11 mouse cellular contexts compared by ENCODE assay signal in the genomic region with DNA sequence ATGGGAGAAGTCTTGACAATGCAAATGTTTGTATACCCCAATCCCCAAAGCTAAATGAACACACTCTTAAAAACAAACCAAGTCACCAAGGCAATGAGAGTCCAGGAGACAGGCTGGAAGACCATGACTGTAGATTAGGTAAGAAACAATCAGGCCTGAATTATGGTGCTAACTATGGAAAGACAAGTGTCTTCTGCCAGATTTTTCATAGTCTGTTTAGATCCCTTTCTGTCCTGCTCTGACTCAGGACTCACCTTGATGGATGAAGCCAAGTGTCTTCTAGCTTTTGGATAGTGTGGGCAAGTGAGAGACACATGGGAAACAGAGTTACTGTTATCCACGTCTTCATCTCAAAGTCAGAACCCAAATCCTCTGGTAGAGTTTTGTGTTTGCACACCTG. TPM values are rescaled to one million over a fixed set of nuclear protein-coding genes. Genes with fewer than 3 reads are reported as not detected.
DNase-seq lines count a peak whose midpoint lies in the region; ATAC-seq and TF ChIP-seq lines count a peak whose summit lies in the region.
"Had no signal": no experiment of that assay in that cellular context is flagged by ENCODE, and none has a peak within 500 bp of the region (broad histone marks: within the 10 kb centered on the region; RNA-seq: fewer than 3 reads in every experiment).

No protein-coding gene starts in this region.

- no peak for TF ChIP-seq CTCF in heart, postnatal 0 days (IDR thresholded peaks at IDR 0.05; ENCODE audit: low read depth)
- no peak for TF ChIP-seq CTCF in cortical plate, adult 2 months (IDR thresholded peaks at IDR 0.05; ENCODE audit: extremely low read depth, insufficient read depth, low read length)

- no peak overlapping the region for H3K9ac ChIP-seq in heart, postnatal 0 days (replicated peaks; ENCODE audit: low read depth, low read length)
- no peak overlapping the region for H3K9ac ChIP-seq in forebrain, embryonic 13.5 days
- H3K9ac ChIP-seq in limb, embryonic 15.5 days, result no peak overlapping the region

- peak overlapping the region; percentile 85; the same call in 1 of the 2 replicates for H3K4me2 ChIP-seq in heart, postnatal 0 days (ENCODE audit: low read depth, low read length)
- peak overlapping the region; percentile 83; the same call in 1 of the 2 replicates for H3K4me2 ChIP-seq in forebrain, embryonic 13.5 days
- 0 out of 2 replicates have a peak overlapping the region, but pooled peaks have one; percentile 95 for H3K4me2 ChIP-seq in limb, embryonic 15.5 days

- no peaks in the 10 kb centered on the region for H3K27me3 ChIP-seq in heart, postnatal 0 days (ENCODE audit: control insufficient read depth, insufficient read depth, low read length)
- 0 out of 2 replicates have a peak, but pooled peaks cover 4% of the 10 kb centered on the region for H3K27me3 ChIP-seq in forebrain, embryonic 13.5 days
- peaks cover 7% of the 10 kb centered on the region; the same call in 1 of the 2 replicates for H3K27me3 ChIP-seq in limb, embryonic 15.5 days

- no peaks in the 10 kb centered on the region for H3K9me3 ChIP-seq in heart, postnatal 0 days (replicated peaks; ENCODE audit: control insufficient read depth, low read length)
- no peaks in the 10 kb centered on the region for H3K9me3 ChIP-seq in forebrain, embryonic 13.5 days (replicated peaks)
- no peaks in the 10 kb centered on the region for H3K9me3 ChIP-seq in limb, embryonic 15.5 days

- ATAC-seq in heart, postnatal 0 days (ENCODE audit: insufficient read depth, low read depth), result no peak
- no peak for ATAC-seq in forebrain, embryonic 13.5 days
- ATAC-seq in limb, embryonic 15.5 days (ENCODE audit: insufficient number of reproducible peaks, low FRiP score, low TSS enrichment, low read depth), result no peak
- ATAC-seq: activated CD4-positive, CD25-positive, alpha-beta regulatory T cell, adult 4 months had no signal

- no peaks in the 10 kb centered on the region for H3K36me3 ChIP-seq in heart, postnatal 0 days (replicated peaks; ENCODE audit: control insufficient read depth, insufficient read depth, low read length)
- no peaks in the 10 kb centered on the region for H3K36me3 ChIP-seq in forebrain, embryonic 13.5 days (ENCODE audit: poor library complexity, severe bottlenecking)
- H3K36me3 ChIP-seq in limb, embryonic 15.5 days, result no peaks in the 10 kb centered on the region

- H3K4me3 ChIP-seq in heart, postnatal 0 days (ENCODE audit: low read depth, low read length), result no peak overlapping the region
- H3K4me3 ChIP-seq in cortical plate, adult 2 months (ENCODE audit: insufficient read depth, low read length), result peak overlapping the region; percentile 55; the same call in 1 of the 2 replicates
- peak overlapping the region; percentile 75 for H3K4me3 ChIP-seq in forebrain, embryonic 13.5 days
- no peak overlapping the region for H3K4me3 ChIP-seq in limb, embryonic 15.5 days

- no peaks in the 10 kb centered on the region for H3K4me1 ChIP-seq in heart, postnatal 0 days (ENCODE audit: control insufficient read depth, insufficient read depth)
- no peaks in the 10 kb centered on the region for H3K4me1 ChIP-seq in cortical plate, adult 2 months (ENCODE audit: control insufficient read depth, insufficient read depth, low read length)
- H3K4me1 ChIP-seq in forebrain, embryonic 13.5 days, result peaks cover 11% of the 10 kb centered on the region
- peaks cover 12% of the 10 kb centered on the region for H3K4me1 ChIP-seq in limb, embryonic 15.5 days

- no peak overlapping the region for H3K27ac ChIP-seq in heart, postnatal 0 days (ENCODE audit: low read depth)
- H3K27ac ChIP-seq in cortical plate, adult 2 months (ENCODE audit: insufficient read depth, low read length), result no peak overlapping the region
- H3K27ac ChIP-seq in forebrain, embryonic 13.5 days, result no peak overlapping the region
- H3K27ac ChIP-seq in limb, embryonic 15.5 days, result no peak overlapping the region

- WGBS in heart, postnatal 0 days, result 68% methylated on average over 1 of the region's 1 CpGs
- 89% methylated on average over 1 of the region's 1 CpGs for WGBS in forebrain, embryonic 13.5 days
- 73% methylated on average over 1 of the region's 1 CpGs for WGBS in limb, embryonic 15.5 days

- TF ChIP-seq POLR2A in cortical plate, adult 2 months (IDR thresholded peaks at IDR 0.05; ENCODE audit: extremely low read depth, insufficient read depth, low read length), result no peak

- DNase-seq in heart, postnatal 0 days (ENCODE audit: low spot score), result no peak
- DNase-seq in heart, adult 8-10 months (ENCODE audit: low spot score), result no peak
- no peak for DNase-seq in thymus, postnatal 36 days
- DNase-seq in layer of hippocampus, postnatal 25 days (ENCODE audit: extremely low spot score in 1 of 2, low spot score in 1 of 2), result no peak
- DNase-seq in frontal cortex, postnatal 10 days (ENCODE audit: low spot score in 2 of 2), result no peak

- no peak for TF ChIP-seq EP300 in heart, postnatal 0 days (IDR thresholded peaks at IDR 0.05; ENCODE audit: low read depth)

RNA-seq across cellular contexts. Expression of a gene that starts 0.6 kb away (rescaled TPM):
- total RNA-seq in heart, postnatal 0 days (2014; rRNA removed; ENCODE audit: low replicate concordance), result 16.1 and 19.7 TPM in 2 replicates
- polyA plus RNA-seq in heart, postnatal 0 days (2015; fragmentation: Nextera tagmentation; extraction: Ambion mirVana), result 11.3 and 12.0 TPM in 2 replicates
- total RNA-seq in heart, adult 8-10 months (2022), result 1 to 10 TPM; 2.8 to 4.0 (median 3.2) TPM
- polyA plus RNA-seq in cortical plate, adult 2 months (2012; rRNA removed), result 17.0 and 18.0 TPM in 2 replicates
- 8.1 and 8.5 TPM in 2 replicates for polyA plus RNA-seq in forebrain, embryonic 13.5 days (2015; fragmentation: Nextera tagmentation; extraction: Ambion mirVana)
- 2.6 and 3.1 TPM in 2 replicates for polyA plus RNA-seq in limb, embryonic 15.5 days (2015; fragmentation: Nextera tagmentation; extraction: Ambion mirVana)
- 10 to 100 TPM; 16.1 to 19.4 TPM for total RNA-seq in layer of hippocampus, postnatal 25 days (2021)
- total RNA-seq: hematopoietic stem cell, adult 5-6 weeks; megakaryocyte-erythroid progenitor cell, adult 5-6 weeks had no signal

RNA-seq across cellular contexts. Expression of a gene that starts 25.6 kb away (rescaled TPM):
- 25.0 and 37.9 TPM in 2 replicates for total RNA-seq in heart, postnatal 0 days (2014; rRNA removed; ENCODE audit: low replicate concordance)
- 58.8 and 63.9 TPM in 2 replicates for polyA plus RNA-seq in heart, postnatal 0 days (2015; fragmentation: Nextera tagmentation; extraction: Ambion mirVana)
- 10 to 100 TPM; 37.5 to 45.2 (median 42.9) TPM for total RNA-seq in heart, adult 8-10 months (2022)
- 24.5 and 27.2 TPM in 2 replicates for polyA plus RNA-seq in cortical plate, adult 2 months (2012; rRNA removed)
- polyA plus RNA-seq in forebrain, embryonic 13.5 days (2015; fragmentation: Nextera tagmentation; extraction: Ambion mirVana), result 54.6 and 57.1 TPM in 2 replicates
- 70.8 and 71.6 TPM in 2 replicates for polyA plus RNA-seq in limb, embryonic 15.5 days (2015; fragmentation: Nextera tagmentation; extraction: Ambion mirVana)
- 10 to 100 TPM; 33.5 to 37.2 TPM for total RNA-seq in layer of hippocampus, postnatal 25 days (2021)

RNA-seq across cellular contexts. Expression of a gene that starts 26.1 kb away (rescaled TPM):
- 17.9 and 30.7 TPM in 2 replicates for total RNA-seq in heart, postnatal 0 days (2014; rRNA removed; ENCODE audit: low replicate concordance)
- polyA plus RNA-seq in heart, postnatal 0 days (2015; fragmentation: Nextera tagmentation; extraction: Ambion mirVana), result 24.0 and 24.9 TPM in 2 replicates
- total RNA-seq in heart, adult 8-10 months (2022), result 10 to 100 TPM; 20.8 to 31.7 (median 27.6) TPM
- 26.7 and 30.4 TPM in 2 replicates for polyA plus RNA-seq in cortical plate, adult 2 months (2012; rRNA removed)
- 51.5 and 54.4 TPM in 2 replicates for polyA plus RNA-seq in forebrain, embryonic 13.5 days (2015; fragmentation: Nextera tagmentation; extraction: Ambion mirVana)
- 37.9 and 46.2 TPM in 2 replicates for polyA plus RNA-seq in limb, embryonic 15.5 days (2015; fragmentation: Nextera tagmentation; extraction: Ambion mirVana)
- 10 to 100 TPM; 49.5 to 50.4 TPM for total RNA-seq in layer of hippocampus, postnatal 25 days (2021)

Comparison
In these comparisons a context has a peak if more than half of its experiments do, and no peak if none do; other contexts are left out.
1. H3K4me3 ChIP-seq: peak in cortical plate, adult 2 months (single experiment) and forebrain, embryonic 13.5 days (single experiment); none in heart, postnatal 0 days (single experiment) and limb, embryonic 15.5 days (single experiment).
2. Peak in every context shown above with its lines, with median percentiles within 50 percentile points of each other: H3K4me2 ChIP-seq.